Mouse (Mus musculus) naive thymus-derived CD4-positive, alpha-beta T cell, adult 2 months (primary cell): Measurements from ENCODE around the gene Tlx3.

ENCODE experiments used
- DNase-seq: peaks from one replicate; pipeline ENCODE4 v3.0.0-alpha.2; 2011; ENCODE audit warnings: low read depth

The Tlx3 gene

DNA sequence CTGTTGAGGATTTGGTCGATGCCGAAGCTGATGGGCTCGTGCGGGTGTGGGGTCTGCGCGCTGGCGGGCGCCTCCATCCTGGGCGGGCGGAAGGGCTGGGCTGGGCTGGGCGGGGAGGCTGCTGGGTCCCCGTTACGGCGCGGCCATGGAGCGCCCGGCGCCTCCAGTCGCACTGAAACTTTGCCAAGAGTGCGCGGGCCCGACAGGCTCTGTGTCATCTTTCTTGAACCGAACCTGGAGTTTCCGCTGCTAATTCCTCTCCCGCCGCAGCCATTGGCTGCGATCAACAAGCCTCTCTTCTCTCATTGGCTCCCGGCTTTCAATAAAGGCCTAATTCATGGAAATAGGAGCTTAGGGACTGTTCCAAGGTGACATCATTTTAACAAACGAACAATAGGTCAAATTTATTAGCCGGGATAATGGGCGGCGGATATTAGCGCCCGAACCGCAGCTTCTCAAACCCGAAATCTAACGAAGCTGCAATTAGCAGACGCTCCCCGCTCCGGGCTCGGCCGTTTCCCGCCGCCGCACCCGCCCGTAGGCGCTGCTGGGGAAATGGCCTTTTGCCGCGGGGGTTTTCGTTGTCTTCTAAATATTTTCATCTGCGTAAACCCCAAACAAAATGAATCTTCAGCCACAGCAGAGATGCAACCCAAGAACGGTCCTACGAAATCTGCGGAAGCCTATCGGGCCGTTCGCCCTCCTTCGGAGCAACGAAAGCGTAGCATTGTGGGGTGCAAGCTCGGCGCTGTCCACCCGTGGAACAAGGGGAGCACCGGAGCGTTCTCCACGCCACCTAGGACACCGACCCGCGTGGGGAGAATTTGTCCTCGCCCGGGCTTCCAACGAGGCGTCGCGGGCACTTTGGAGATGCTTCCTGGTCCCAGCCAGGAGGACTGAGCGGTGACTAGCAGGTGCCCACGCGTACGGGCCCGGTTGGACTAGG lies at the start of gene Tlx3:
TSS of gene Tlx3 (minus strand) at position 207 of the 946 bp plus-strand sequence.
- DNase-seq, result no peak

DNA sequence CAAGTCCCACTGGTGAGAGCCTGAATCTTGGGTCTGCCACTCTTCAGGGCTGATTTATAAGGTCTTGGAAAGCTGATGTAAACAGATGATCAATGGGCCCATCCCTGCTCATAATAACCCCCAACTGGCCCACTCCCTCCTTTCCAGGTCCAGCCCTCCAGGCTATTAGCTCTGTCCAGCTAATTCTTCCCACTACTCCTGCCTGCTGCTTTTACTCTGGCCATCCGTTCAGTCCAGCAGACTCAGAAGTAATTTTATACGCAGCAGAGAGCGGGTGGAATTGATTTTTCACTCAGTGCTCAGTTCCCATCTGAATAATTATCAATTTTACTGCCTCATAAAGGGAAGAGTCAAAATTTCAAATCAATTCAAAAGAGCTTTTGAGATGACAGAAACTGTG lies 36.9 kb upstream of the Tlx3 start:
- no peak for DNase-seq

DNA sequence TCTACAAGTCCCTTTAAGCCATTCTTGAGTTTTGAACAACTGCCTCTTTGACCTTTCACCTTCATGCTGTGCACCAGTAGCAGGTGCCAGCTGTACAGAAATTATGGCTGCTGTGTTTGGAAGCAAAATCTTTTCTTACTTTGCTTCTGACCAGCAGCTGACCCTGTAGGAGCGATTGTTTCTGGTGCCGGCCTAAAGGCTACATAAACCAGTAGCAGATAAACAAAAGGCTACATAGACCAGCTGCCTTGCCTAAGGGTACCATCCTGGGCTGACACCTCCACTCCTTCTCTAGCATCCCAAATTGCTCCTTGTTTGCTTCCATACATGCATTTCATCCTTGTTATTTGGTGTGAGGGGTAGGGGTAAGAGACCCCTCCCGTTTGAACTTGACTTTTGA lies 30.7 kb upstream of the Tlx3 start:
- no peak for DNase-seq

DNA sequence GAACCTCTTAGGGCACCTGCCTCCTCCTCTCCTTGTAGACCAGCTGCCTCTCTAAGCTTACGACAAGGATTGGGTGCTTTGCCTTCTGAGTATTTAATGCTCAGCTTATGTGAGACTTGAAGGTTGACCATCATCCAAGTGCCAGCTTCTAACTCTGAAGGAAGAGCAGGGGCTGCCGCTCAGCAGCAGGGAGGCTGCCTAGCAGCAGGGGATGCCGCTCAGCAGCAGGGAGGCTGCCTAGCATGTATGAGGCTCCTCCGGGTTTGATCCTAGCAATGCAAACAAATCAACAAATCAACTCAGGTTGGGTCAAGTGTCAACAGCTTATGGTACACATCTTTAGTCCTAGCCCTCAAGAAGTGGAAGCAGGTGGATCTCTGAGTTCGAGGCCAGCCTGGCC lies 28.7 kb upstream of the Tlx3 start:
- DNase-seq, result no peak

DNA sequence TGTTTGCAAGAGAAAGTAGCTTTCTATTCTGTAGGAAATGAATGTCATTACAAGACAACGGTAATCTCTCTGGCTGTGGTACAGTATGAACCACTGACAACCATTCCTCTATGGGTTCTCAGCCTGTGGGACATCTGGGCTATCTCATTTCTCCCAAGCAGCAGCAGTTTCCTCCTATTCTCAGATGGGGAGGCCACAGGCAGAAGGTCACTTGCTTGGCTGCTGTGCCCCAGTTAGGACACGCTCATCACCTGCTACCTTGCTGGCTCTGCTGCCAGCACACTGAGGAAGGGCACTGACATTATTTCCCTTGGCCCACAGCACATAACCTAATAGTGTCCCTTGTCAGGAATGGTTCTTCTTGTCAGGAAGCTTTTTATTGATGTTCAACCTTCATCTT lies 24.8 kb upstream of the Tlx3 start:
- no peak for DNase-seq

DNA sequence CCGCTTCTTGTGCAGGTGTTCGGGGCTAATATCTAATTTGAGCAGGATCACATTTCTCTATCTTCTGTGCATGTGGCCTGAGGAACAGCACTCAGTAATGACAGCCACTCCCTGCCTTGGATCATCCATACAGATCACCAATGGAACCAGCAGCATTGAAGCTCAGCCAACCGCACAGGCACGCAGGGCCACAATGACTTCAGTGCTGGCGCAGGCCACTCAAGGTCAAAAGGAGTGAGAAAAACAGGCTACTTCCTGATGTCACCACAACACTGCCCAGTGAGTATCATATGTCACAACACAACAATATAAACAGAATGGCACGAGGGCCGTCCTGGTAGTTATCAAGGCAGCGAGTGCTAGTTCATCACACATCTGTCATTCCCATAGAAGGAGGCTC lies 23.1 kb upstream of the Tlx3 start:
- DNase-seq, result no peak

DNA sequence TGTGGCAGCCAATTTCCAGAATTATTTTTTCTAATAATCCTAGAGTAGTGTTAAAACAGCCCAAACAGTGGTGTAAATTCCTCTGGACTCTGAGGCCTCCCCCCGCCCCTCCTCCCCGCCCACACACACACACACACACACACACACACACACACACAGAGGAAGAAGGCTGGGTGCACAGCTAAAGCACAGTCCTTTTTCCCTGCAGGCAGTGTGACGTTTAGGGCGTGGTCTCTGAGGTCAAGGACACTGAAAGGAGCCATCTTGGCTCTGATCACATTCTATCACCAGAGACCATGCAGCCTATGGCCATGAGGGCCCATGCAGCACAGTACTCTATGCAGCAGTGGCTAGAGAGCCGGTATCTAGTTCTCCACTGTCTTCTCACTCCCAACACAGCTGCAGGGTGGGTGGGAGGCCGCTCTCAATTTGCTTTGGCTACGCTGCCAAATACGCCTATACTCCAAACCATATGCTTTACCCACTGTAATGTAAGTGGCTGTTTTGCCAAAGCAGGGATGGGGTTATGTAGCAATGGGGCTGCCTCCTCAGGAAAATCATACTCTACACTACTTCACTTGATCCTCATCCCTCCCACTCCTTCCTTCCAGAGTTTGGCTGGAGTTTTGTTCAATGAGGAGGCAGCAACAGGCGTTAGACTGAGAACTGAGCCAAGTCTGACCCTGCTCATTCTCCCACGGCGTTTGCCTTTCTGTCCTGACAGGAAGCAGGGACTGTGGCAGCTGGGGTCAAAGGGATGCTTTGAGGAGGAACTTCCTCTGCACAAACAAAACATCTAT lies 18.4 kb upstream of the Tlx3 start:
- no peak for DNase-seq

DNA sequence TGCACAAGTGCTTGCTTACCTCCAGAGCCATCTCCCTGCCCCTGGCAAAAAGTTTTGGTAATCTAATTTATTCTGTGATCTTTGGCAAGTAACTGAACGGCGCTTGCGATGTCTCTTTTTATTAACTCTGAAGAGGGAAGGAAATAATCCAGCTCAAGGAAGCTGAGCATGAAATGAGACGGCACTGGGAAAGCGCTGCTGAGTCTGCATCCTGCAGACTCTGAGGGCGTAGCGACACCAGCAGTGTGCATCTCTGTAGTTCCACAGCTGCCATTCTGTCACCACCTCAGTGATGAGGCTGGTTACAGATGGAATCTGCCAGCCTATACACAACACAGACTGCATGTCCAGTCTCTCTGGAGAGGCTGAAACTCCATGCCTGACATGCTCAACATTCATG lies 17.4 kb upstream of the Tlx3 start:
- no peak for DNase-seq

DNA sequence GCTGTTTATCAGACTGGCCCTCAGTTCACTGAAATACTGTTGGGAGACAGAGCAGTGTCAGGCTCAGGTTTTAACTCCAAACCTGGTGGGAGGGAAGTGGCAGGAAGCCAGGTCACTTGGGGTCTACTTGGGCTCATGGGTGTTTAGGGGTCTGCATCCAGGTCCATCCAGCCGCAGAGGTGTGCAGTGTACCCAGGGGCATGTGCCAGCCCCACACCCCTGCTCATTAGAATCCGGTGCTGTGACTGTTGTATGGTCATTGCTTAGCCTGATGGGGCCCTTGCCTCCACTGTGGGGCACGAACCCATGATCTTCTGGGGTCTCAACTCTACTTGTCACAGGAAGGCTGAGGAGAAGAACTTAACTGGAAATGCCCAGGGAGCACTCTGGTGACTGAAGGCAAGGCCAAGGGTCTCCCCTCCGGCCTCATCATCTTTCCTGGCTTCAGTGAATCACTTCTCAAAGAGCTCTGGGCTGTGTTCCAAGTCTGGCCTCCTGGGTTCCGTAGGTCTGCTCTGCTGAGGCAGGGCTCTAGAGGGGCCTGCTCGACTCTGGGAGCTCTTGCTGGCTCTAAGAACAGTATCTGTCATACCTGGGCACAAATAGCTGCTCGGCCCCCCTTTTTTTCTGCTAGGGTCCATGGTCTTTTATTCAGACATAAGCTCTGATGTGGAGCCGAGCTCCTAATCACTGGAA lies 14.1 kb upstream of the Tlx3 start:
- DNase-seq, result no peak

DNA sequence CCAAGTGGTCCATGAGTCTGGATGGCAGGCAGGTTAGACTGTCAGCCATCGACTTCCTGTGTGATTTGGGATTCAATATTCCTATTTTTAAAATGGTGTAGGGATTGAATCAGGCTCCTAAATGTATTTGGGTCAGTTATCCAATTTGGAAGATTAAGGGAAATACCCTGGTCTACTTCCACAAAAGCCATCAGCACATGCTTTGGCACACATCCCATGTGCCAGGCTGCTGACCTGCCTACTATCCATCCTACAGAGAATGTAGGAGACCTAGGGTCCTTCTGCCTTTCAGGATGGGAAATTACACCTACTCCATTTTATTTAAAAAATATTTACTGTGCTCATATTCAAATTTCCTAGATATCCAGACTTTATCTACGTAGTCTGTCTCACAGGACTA lies 4.0 kb upstream of the Tlx3 start:
- no peak for DNase-seq

DNA sequence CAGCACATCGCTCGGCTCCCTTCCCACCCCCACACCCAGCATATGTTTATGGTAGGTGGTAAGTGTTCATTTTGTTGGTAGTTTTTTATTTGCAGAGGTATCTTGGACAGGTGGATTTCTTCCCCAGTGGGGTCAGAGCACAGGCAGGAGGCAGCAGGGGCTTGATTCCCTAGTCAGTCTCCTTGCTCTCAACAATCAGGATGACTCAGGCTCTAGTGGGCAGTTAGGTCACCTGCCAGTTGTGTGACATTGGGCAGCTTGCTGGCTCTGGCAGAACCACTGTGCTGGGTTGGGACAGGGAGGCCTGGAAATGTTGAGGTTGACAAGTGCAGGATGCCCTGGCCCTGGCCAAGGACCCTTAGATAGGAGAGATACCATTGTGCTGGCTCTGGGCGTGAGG lies 1.6 kb upstream of the Tlx3 start:
- DNase-seq, result no peak

DNA sequence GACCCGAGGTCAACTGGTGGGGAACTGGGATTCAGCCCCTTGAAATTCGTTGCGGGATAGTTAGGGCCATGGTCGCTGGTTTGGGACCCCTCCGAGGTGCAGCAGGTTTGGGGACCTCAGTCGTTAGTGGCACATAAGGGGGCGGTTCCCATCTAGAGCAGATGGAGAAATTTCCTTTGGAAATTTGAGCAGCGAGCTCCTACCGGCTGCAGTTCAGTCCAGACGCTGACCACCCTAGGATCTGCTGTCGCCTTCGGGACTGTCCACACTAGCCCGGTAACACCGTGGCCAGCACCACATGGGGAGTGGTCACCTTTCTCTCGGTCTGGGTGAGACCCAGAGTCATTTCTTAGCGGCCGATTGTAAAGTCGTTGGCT lies 928 bp upstream of the Tlx3 start:
- no peak for DNase-seq

DNA sequence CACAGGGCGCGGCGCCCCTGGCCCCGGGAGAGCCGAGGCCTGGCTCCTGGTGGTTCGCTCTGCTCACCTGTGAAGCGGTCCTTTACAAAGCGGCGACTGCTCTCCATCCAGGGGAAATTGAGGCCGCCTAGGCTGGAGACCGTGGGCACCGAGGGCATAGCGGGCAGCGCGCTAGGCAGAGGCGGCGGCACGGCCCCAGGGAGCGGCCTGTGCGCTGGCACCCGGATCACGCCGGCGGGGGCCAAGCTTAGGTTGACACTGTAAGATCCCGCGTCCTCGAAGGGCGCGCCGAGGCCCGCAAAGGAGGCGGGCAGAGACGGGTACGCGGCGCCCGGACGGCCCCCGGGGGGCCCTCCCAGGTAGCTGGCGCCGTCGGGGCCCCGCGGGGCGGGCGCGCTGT lies 417 bp downstream of the Tlx3 start:
- DNase-seq, result no peak

DNA sequence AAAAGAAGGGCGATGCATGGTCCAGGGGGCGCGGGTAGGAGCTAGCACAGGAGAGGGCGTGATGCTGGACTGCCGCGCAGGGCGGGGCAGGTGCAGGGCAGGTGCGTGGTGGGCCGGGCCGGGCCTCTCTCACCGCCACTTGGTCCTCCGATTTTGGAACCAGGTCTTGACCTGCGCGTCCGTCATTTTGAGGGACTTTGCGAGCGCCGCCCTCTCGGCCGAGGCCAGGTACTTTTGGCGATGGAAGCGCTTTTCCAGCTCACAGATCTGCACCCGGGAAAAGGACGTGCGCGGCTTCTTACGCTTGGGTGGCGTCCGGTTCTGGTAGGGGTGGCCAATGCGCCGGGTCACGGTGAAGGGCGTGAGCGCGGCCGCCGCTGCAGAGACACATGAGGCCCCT lies 1.1 kb downstream of the Tlx3 start:
- no peak for DNase-seq

DNA sequence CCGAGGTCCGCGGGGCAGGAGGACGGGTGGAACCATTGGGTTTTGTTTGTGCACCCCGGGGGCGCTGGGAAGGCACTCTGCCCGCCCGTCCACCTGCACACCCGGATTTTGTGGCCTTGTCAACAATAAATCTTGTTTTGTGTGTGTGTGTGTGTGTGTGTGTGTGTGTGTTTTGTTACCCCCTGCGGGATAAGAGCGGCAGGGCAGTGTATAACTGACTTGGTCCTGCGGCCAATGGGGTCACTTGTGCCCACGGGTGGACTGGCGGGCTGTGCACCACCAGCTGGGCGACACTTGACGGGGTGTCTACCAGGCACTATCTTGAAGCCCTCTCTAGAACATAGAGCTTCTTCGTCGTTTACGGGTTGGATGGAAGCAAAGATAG lies 1.8 kb downstream of the Tlx3 start:
- no peak for DNase-seq

DNA sequence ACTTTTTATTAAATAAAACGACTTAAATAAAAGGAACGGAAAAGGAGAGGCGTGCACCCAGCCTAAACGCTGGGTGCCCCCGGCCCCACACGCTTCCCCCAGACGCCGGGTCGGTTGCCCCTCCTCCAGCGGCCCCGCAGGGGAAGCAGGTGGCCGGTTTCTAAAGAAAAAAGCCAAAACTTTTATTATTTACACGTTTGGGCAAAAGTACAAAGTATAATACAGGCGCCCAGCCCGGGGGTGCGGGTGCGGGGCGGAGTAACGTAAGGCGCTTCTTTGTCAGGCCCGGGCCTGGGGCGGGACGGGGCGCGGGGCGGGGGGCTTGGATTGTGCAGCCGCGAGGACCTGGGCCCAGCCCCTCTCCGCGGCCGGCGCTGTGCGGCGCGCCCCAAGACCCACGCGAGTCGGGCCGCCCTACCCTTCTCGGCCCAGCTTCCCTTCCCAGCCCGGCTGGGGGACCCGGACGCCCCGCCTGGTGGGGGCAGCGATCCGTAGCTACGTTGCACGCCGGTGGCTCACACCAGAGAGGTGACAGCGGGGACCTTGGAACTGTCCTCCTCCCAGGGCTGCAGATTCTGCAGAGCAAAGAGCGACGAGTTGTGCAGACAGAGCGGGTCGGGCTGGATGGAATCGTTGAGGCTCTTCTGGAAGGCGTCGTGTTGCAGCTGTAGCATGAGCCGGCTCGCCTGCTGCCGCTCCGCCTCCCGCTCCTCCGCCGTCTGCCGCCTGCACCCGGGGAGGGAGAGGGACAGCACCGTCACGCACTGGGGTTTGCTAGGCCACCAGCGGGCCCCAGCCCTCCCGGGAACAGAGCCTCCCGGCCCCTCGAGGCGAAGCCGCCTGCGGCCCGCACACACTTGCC lies 2.4 kb downstream of the Tlx3 start:
- no peak for DNase-seq

DNA sequence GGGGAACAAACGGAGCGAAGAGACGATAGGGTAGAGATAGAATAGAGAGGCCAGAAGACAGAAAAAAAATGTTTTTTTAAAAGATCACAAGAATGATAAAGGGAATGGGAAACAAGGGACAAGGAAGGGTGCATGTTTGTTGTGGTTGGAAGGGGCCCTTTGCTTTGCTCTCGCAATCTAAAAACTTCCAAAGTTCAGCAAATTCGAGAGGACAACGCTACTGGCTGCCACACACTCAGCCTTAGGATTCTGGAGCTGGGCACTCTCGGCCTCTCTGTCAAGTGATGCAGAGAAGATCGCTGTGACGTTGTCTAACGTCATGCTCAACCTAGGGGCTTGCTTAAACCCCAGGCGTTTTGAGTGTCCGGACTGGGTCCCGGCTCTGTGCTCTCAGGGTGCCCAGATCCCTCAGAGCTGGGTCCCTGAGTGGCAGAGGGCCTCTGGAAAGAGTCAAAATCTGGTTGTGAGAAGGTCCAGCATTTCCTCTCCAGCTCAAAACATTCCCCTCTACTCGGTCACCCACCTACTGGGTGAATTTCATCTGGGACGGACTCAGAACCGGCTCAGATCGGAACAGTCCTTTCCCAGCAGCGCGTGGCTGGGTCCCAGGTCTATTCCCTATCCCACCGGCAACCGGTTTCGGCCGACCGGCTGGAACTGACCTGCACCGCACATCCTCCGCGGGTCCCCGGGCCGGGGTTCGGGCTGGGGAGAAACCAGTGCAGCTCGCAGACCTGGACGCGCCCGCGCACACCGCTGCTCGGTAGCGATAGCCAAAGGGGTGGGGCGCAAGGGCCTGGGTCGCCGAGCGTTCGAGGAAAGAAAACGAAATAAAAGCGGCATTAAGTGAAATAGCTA lies 3.3 kb downstream of the Tlx3 start:
- no peak for DNase-seq

DNA sequence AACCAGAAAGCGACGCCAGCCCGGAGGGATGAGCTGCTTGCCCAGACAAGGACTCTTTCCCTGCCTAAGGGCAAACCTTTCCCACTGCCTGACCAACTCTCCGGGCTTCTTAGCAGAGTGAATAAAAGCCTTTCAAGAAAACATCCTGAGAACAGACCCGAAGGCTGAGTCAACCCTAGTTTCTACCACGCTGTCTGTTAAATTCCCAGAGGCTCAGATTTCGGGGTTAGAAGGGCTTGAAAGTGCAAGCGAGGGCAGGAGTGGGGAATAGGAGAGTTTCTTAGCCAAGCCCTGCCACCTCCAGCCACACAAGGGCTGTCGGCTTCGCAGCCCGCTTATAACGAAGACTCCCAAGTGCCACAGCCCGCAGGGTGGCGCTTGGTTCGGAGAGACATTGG lies 4.3 kb downstream of the Tlx3 start:
- no peak for DNase-seq

DNA sequence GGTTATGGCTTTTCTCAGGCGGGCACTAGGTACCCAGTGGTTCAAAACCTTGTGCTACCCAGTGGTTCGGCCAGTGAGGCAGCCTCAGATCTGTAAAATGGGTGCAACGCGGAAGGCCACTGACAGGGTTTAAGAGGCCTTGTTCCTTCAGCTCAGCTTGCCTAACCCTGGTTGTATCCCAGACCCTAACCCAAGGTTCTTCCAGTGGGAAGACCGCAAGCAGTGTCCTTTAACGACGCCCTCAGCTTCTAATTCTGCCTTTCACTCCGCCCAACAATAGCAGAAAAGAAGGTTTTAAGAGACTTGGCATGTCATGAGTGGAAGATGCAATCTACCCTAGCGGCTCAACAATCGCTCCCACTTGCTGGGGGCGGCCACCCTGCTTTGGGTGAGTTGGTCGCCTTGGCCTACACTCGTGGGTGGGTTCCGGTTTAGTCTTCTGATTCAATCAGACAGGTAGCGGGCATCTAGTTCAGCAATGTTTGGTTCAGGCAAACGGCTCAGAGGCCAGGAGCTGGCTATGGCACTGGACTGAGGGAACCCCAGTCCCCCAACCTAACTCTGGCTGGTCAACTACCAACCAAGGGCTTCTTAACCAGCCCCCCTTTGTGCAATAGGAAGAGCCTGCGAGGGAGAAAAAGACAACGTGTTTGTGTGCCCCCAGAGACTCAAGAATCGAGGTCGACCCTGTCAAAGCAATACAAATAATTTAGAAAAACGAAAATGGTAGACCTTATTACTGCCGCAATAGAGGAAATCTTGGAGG lies 4.9 kb downstream of the Tlx3 start:
- no peak for DNase-seq

DNA sequence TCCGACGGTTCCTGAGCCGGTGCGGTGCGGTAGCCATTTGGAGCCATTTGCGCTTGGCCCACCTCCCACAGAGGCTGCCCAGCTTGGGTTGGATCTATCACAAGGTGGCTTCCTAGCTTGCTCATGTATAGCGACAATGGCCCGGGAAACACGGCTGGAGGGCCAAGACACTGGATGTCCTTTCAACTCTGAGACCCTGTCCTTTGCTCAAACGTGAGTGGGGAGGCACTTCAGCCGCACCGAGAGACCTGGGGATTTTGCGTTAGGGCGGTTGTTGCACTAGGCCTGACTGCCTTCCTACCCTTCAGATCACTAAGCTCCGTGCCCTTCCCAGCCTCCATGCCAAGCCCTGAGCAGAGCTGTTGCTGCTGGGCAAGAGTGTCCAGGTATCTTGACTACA lies 5.7 kb downstream of the Tlx3 start:
- no peak for DNase-seq
